Mouse (Mus musculus) liver, embryonic 14.5 days (tissue): ENCODE data around the gene Spata13.

ENCODE experiments used
- CTCF ChIP-seq: IDR thresholded peaks from 2 replicates; pipeline ENCODE4 v1.5.1; 2016; ENCODE audit warnings: antibody characterized with exemption, low read depth, control low read depth
- EP300 ChIP-seq: IDR thresholded peaks from 2 replicates; pipeline ENCODE4 v1.6.1; 2016; ENCODE audit warnings: antibody characterized with exemption, low read depth

DNA sequence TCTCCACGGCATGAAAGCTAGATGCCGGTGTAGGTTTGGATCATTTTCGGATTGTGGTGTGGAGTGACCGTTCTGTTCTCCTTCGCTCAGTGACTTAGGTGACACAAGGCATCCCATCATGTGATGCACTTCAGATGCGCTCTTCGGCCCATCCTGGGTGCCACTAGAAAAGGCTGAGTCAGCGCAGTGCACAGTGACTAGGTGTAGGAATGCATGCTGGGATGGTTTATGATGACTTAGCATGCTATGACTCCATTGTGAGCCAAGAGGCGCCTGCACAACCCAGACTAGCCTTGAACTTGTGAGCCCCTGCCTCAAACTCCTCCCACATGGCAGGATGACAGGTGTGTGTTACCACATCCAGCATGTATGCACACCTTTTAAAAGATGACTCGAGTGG lies 112.3 kb downstream of the Spata13 start:
- no peak for TF ChIP-seq EP300
- no peak for TF ChIP-seq CTCF
